Mouse (Mus musculus) gastrocnemius, postnatal 4 days (tissue): Measurements from ENCODE around the gene Ttc3. TPM values are rescaled to one million over a fixed set of nuclear protein-coding genes. Genes with fewer than 3 reads are reported as not detected.

Source experiments
- DNase-seq, 2 experiments: peaks; one replicate each; pipeline ENCODE4 v3.0.0; 2021 to 2022; ENCODE audit warnings: low spot score in 2 of 2, mixed read lengths in 2 of 2
- total RNA-seq, 2 experiments: library from RNA; stranded (reverse); gene quantifications; 2 replicates each; pipeline ENCODE4 v1.2.3; 2021

Ttc3 gene
- total RNA-seq, 2 experiments from 2014 or later = 219 to 226 TPM

- DNase-seq = no peak
These were observed 13.5 kb upstream of the Ttc3 start for GRCm38 (mm10) chr16:94356776-94357494.

GRCm38 (mm10) chr16:94358091-94358490 is 12.3 kb upstream of the Ttc3 start:
- DNase-seq = no peak

GRCm38 (mm10) chr16:94360578-94361350 is 9.7 kb upstream of the Ttc3 start:
- peak in 1 of 2 experiments; percentile 15 for DNase-seq

- DNase-seq = peak in 1 of 2 experiments; percentile 40
These were observed 8.1 kb upstream of the Ttc3 start for GRCm38 (mm10) chr16:94362174-94362873.

GRCm38 (mm10) chr16:94363814-94364213 is 6.6 kb upstream of the Ttc3 start:
- no peak for DNase-seq

GRCm38 (mm10) chr16:94365435-94365834 is 5.0 kb upstream of the Ttc3 start:
- no peak for DNase-seq

GRCm38 (mm10) chr16:94369596-94370172 is 734 bp upstream of the Ttc3 start:
- no peak for DNase-seq

GRCm38 (mm10) chr16:94370915-94371300 is 490 bp downstream of the Ttc3 start:
- peak; percentile 65 to 77 for DNase-seq

- peak; percentile 40 to 50 for DNase-seq
These were observed 998 bp downstream of the Ttc3 start, which contains the start of gene Pigp for GRCm38 (mm10) chr16:94371301-94371931. TSS of gene Pigp (minus strand) at chr16:94371842.

GRCm38 (mm10) chr16:94379386-94379785 is 9.0 kb downstream of the Ttc3 start:
- DNase-seq = no peak

- no peak for DNase-seq
These were observed 12.9 kb downstream of the Ttc3 start for GRCm38 (mm10) chr16:94383277-94383676.

GRCm38 (mm10) chr16:94387690-94388089 is 17.3 kb downstream of the Ttc3 start:
- DNase-seq = no peak

GRCm38 (mm10) chr16:94392299-94392698 is 21.9 kb downstream of the Ttc3 start:
- DNase-seq = no peak

- DNase-seq = no peak
These were observed 24.6 kb downstream of the Ttc3 start for GRCm38 (mm10) chr16:94395051-94395450.

- DNase-seq = no peak
These were observed 26.2 kb downstream of the Ttc3 start for GRCm38 (mm10) chr16:94396641-94397040.

GRCm38 (mm10) chr16:94399141-94399540 is 28.7 kb downstream of the Ttc3 start:
- DNase-seq = no peak

- DNase-seq = no peak
These were observed 31.2 kb downstream of the Ttc3 start for GRCm38 (mm10) chr16:94401636-94402035.

GRCm38 (mm10) chr16:94402185-94402584 is 31.8 kb downstream of the Ttc3 start:
- peak in 1 of 2 experiments; percentile 28 for DNase-seq

GRCm38 (mm10) chr16:94411287-94411686 is 40.9 kb downstream of the Ttc3 start:
- DNase-seq = no peak

GRCm38 (mm10) chr16:94412198-94412597 is 41.8 kb downstream of the Ttc3 start:
- no peak for DNase-seq

- no peak for DNase-seq
These were observed 42.3 kb downstream of the Ttc3 start for GRCm38 (mm10) chr16:94412760-94413159.
